Mouse (Mus musculus): ENCODE measurements around the gene Fat4.

- TF ChIP-seq POLR2A (IDR thresholded peaks at IDR 0.05; ENCODE audit: control insufficient read depth, low read depth, low read length) (no peak), CTCF (IDR thresholded peaks at IDR 0.05; ENCODE audit: control insufficient read depth, insufficient read depth, insufficient replicate concordance, low read depth, low read length) (no peak)
Observed at GRCm38 (mm10) chr3:38907676-38908425, 21.1 kb downstream of the Fat4 start.
